In genomic region chr13:42108483-42109215, GRCm38 (mm10) we compare ENCODE assay signal across 13 mouse cellular contexts. TPM values are rescaled to one million over a fixed set of nuclear protein-coding genes. Genes with fewer than 3 reads are reported as not detected.
DNase-seq lines count a peak whose midpoint lies in the region; ATAC-seq and TF ChIP-seq lines count a peak whose summit lies in the region.
"Had no signal": no experiment of that assay in that cellular context is flagged by ENCODE, and none has a peak within 500 bp of the region (broad histone marks: within the 10 kb centered on the region; RNA-seq: fewer than 3 reads in every experiment).

No protein-coding gene starts in this region.

- no peak overlapping the region for H3K27ac ChIP-seq in lung, postnatal 0 days (ENCODE audit: low read length)
- H3K27ac ChIP-seq in forebrain, embryonic 16.5 days (ENCODE audit: low read length) = no peak overlapping the region
- H3K27ac ChIP-seq: embryonic facial prominence, embryonic 12.5 days; limb, embryonic 15.5 days; macrophage had no signal

- no peak overlapping the region for H3K4me3 ChIP-seq in lung, postnatal 0 days (ENCODE audit: low read depth, low read length)
- no peak overlapping the region for H3K4me3 ChIP-seq in forebrain, embryonic 16.5 days (replicated peaks; ENCODE audit: low read length)
- H3K4me3 ChIP-seq: embryonic facial prominence, embryonic 12.5 days; limb, embryonic 15.5 days had no signal

- no peaks in the 10 kb centered on the region for H3K27me3 ChIP-seq in lung, postnatal 0 days (replicated peaks; ENCODE audit: insufficient read depth, low read length)
- H3K27me3 ChIP-seq in forebrain, embryonic 16.5 days (replicated peaks; ENCODE audit: control insufficient read depth, insufficient read depth, low read length) = no peaks in the 10 kb centered on the region
- H3K27me3 ChIP-seq: embryonic facial prominence, embryonic 12.5 days; limb, embryonic 15.5 days had no signal

- no peak overlapping the region for H3K4me2 ChIP-seq in lung, postnatal 0 days (replicated peaks; ENCODE audit: low read depth, low read length)
- H3K4me2 ChIP-seq in forebrain, embryonic 16.5 days (ENCODE audit: low read length) = no peak overlapping the region
- H3K4me2 ChIP-seq: embryonic facial prominence, embryonic 12.5 days; limb, embryonic 15.5 days had no signal

- peak; percentile 91 for DNase-seq in heart, adult 11 months
- no peak for DNase-seq in heart, postnatal 14 days
- DNase-seq in lung, postnatal 0 days (ENCODE audit: low spot score) = no peak
- DNase-seq in lung, postnatal 25 days (ENCODE audit: low spot score) = no peak
- peak; percentile 46 for DNase-seq in MN1 (ENCODE audit: low spot score)
- no peak for DNase-seq in lung, adult 18-20 months
- DNase-seq: adrenal gland, adult 8-10 months; cerebellum, postnatal 25 days had no signal

- H3K9ac ChIP-seq in lung, postnatal 0 days (replicated peaks; ENCODE audit: low read depth) = no peak overlapping the region
- H3K9ac ChIP-seq in forebrain, embryonic 16.5 days (replicated peaks; ENCODE audit: low read depth, low read length) = no peak overlapping the region
- H3K9ac ChIP-seq: embryonic facial prominence, embryonic 12.5 days; limb, embryonic 15.5 days had no signal

- peak; percentile 43; the same call in 1 of the 2 replicates for ATAC-seq in lung, postnatal 0 days
- ATAC-seq in megakaryocyte progenitor cell, adult 5-6 weeks (replicated peaks; ENCODE audit: poor library complexity) = peak; percentile 52
- no peak for ATAC-seq in forebrain, embryonic 16.5 days

- intact Hi-C loops in heart, postnatal 14 days (cut with DNase I) = no loop called here

- H3K4me1 ChIP-seq in lung, postnatal 0 days (ENCODE audit: insufficient read depth, low read depth, low read length) = peaks cover 3% of the 10 kb centered on the region; the same call in 1 of the 2 replicates
- H3K4me1 ChIP-seq in forebrain, embryonic 16.5 days (replicated peaks; ENCODE audit: control insufficient read depth, insufficient read depth, low read length) = peaks cover 3% of the 10 kb centered on the region
- H3K4me1 ChIP-seq: limb, embryonic 15.5 days had no signal

- peak; percentile 49; the same call in 1 of the 2 replicates for TF ChIP-seq EP300 in lung, postnatal 0 days (IDR thresholded peaks at IDR 0.05)

- no peak for TF ChIP-seq CTCF in lung, postnatal 0 days (IDR thresholded peaks at IDR 0.05)

- H3K9me3 ChIP-seq in lung, postnatal 0 days (ENCODE audit: low read length) = no peaks in the 10 kb centered on the region
- no peaks in the 10 kb centered on the region for H3K9me3 ChIP-seq in forebrain, embryonic 16.5 days (ENCODE audit: control insufficient read depth, low read length)
- H3K9me3 ChIP-seq: embryonic facial prominence, embryonic 12.5 days; limb, embryonic 15.5 days had no signal

- no peaks in the 10 kb centered on the region for H3K36me3 ChIP-seq in lung, postnatal 0 days (ENCODE audit: insufficient read depth, low read length)
- no peaks in the 10 kb centered on the region for H3K36me3 ChIP-seq in forebrain, embryonic 16.5 days (ENCODE audit: control insufficient read depth, insufficient read depth)
- H3K36me3 ChIP-seq: embryonic facial prominence, embryonic 12.5 days; limb, embryonic 15.5 days had no signal

- WGBS in lung, postnatal 0 days = 46% methylated on average over 11 of the region's 11 CpGs
- 81% methylated on average over 11 of the region's 11 CpGs for WGBS in forebrain, embryonic 16.5 days

RNA-seq across cellular contexts. Expression of gene Hivep1, which starts 56.8 kb away (rescaled TPM):
- total RNA-seq in heart, postnatal 14 days (2021) = 10 to 100 TPM; 21.2 to 23.7 TPM
- polyA plus RNA-seq in lung, postnatal 0 days (2015; fragmentation: Nextera tagmentation; extraction: Ambion mirVana) = 7.7 and 11.3 TPM in 2 replicates
- 36.8 and 40.9 TPM in 2 replicates for total RNA-seq in megakaryocyte progenitor cell, adult 5-6 weeks (2015)
- 10.8 and 13.8 TPM in 2 replicates for total RNA-seq in megakaryocyte progenitor cell, adult 5-6 weeks (2017)
- polyA plus RNA-seq in forebrain, embryonic 16.5 days (2015; fragmentation: Nextera tagmentation; extraction: Ambion mirVana) = 16.6 and 18.9 TPM in 2 replicates

Comparison
In these comparisons a context has a peak if more than half of its experiments do, and no peak if none do; other contexts are left out.
1. DNase-seq: peak in heart, adult 11 months (single experiment) and MN1 (single experiment); none in heart, postnatal 14 days (0 of 2), lung, postnatal 0 days (single experiment), lung, postnatal 25 days (single experiment) and lung, adult 18-20 months (0 of 2).